Mouse (Mus musculus) hindbrain, embryonic 11.5 days (tissue): ENCODE measurements around the gene Akap4. TPM values are rescaled to one million over a fixed set of nuclear protein-coding genes. Genes with fewer than 3 reads are reported as not detected.

Experiments used
- ATAC-seq: fragments of 200-750 bp; cut with Nextera tagmentation; 2 replicates; pipeline ENCODE4 v1.8.0; 2017; ENCODE audit warnings: mild to moderate bottlenecking, moderate TSS enrichment, moderate library complexity; ENCODE audit not compliant: low FRiP score
- DNase-seq: peaks from one replicate; pipeline ENCODE4 v3.0.0-alpha.2; 2015; ENCODE audit warnings: low spot score
- H3K27ac ChIP-seq: fragments of 300-500 bp; sonication (generic); 2 replicates; pipeline ENCODE4 v1.5.1; 2014; ENCODE audit warnings: mild to moderate bottlenecking, low read depth, low read length
- H3K27me3 ChIP-seq: fragments of 300-500 bp; sonication (generic); 2 replicates; pipeline ENCODE4 v1.6.1; 2014; ENCODE audit warnings: mild to moderate bottlenecking, low read length, moderate library complexity, mixed read lengths; ENCODE audit not compliant: control insufficient read depth, insufficient read depth
- H3K36me3 ChIP-seq: fragments of 300-500 bp; sonication (generic); 2 replicates; pipeline ENCODE4 v1.6.1; 2014; ENCODE audit warnings: mild to moderate bottlenecking, low read length, moderate library complexity, mixed read lengths; ENCODE audit not compliant: control insufficient read depth, insufficient read depth
- H3K4me1 ChIP-seq: fragments of 300-500 bp; sonication (generic); replicated peaks from 2 replicates; pipeline ENCODE4 v1.6.1; 2014; ENCODE audit warnings: low read length, mixed read lengths; ENCODE audit not compliant: control insufficient read depth, insufficient read depth
- H3K4me2 ChIP-seq: fragments of 300-500 bp; sonication (generic); replicated peaks from 2 replicates; pipeline ENCODE4 v1.6.1; 2014; ENCODE audit warnings: mild to moderate bottlenecking, low read depth, low read length
- H3K4me3 ChIP-seq: fragments of 300-500 bp; sonication (generic); 2 replicates; pipeline ENCODE4 v1.5.1; 2014; ENCODE audit warnings: low read depth, low read length
- H3K9ac ChIP-seq: fragments of 300-500 bp; sonication (generic); 2 replicates; pipeline ENCODE4 v1.6.1; 2014; ENCODE audit warnings: low read depth, low read length
- H3K9me3 ChIP-seq: fragments of 300-500 bp; sonication (generic); 2 replicates; pipeline ENCODE4 v1.6.1; 2016; ENCODE audit warnings: low read length; ENCODE audit not compliant: control insufficient read depth
- WGBS: fragments of 180-500 bp; shearing (Covaris S2); extraction: QIAGEN DNeasy Blood & Tissue Kit; methylation state at CpG from one replicate; pipeline ENCODE4 v1.1.7; 2014; 5-methylcytosine and 5-hydroxymethylcytosine counted together
- polyA plus RNA-seq: library from polyadenylated mRNA; unstranded; fragments of >200 nt; fragmentation: Nextera tagmentation; extraction: Ambion mirVana; gene quantifications from 2 replicates; pipeline ENCODE4 v1.2.1, GENCODE M21; 2014

Gene Akap4
- polyA plus RNA-seq, 1 experiment from 2014 or later, result not detected

DNA sequence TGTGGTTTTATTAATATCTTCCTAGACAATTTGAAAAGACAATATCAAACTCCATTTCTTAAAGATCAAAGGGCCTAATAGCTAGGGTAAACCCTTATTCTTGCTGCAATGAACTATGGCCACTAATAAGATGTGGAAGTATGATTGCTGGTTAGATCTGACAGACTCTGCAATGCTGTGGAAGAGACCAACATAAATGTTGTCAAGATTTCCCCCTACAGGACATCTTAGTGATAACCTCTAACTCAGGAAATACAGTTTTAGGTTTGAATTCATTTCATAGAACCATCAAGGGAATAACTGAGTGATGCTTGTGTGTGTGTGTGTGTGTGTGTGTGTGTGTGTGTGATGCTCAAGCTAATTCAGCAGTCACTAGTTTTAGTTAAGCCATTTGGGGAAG lies 35.0 kb downstream of the Akap4 start:
- Histone ChIP-seq H3K27me3 (no peaks in the 10 kb centered on the region), H3K9me3 (no peaks in the 10 kb centered on the region), H3K4me2 (no peak overlapping the region), H3K4me3 (no peak overlapping the region), H3K4me1 (no peaks in the 10 kb centered on the region), H3K36me3 (no peaks in the 10 kb centered on the region), H3K9ac (no peak overlapping the region), H3K27ac (no peak overlapping the region)
- ATAC-seq, result no peak
- DNase-seq, result no peak

- H3K4me3 ChIP-seq, result no peak overlapping the region
- no peak for DNase-seq
- 79% methylated on average over 3 of the region's 3 CpGs for WGBS
- H3K9ac ChIP-seq, result no peak overlapping the region
- H3K27ac ChIP-seq, result no peak overlapping the region
- H3K36me3 ChIP-seq, result no peaks in the 10 kb centered on the region
- H3K4me1 ChIP-seq, result no peaks in the 10 kb centered on the region
- no peaks in the 10 kb centered on the region for H3K27me3 ChIP-seq
- ATAC-seq, result no peak
- no peak overlapping the region for H3K4me2 ChIP-seq
- no peaks in the 10 kb centered on the region for H3K9me3 ChIP-seq
These were observed 47.6 kb downstream of the Akap4 start for GRCm38 (mm10) chrX:7114885-7115284.

- no peak for DNase-seq
- WGBS, result 67% methylated on average over 4 of the region's 4 CpGs
- Histone ChIP-seq H3K4me2 (no peak overlapping the region), H3K9ac (no peak overlapping the region), H3K9me3 (no peaks in the 10 kb centered on the region), H3K27me3 (no peaks in the 10 kb centered on the region), H3K4me3 (no peak overlapping the region), H3K4me1 (no peaks in the 10 kb centered on the region), H3K36me3 (no peaks in the 10 kb centered on the region), H3K27ac (no peak overlapping the region)
- no peak for ATAC-seq
These were observed 54.4 kb downstream of the Akap4 start for GRCm38 (mm10) chrX:7121618-7122280.

Other genes starting within 250 kb of the Akap4 start
- gene Ccnb3, start 25.9 kb upstream of the Akap4 start, polyA plus RNA-seq, result not detected in 2 replicates